Mouse (Mus musculus): Measurements from ENCODE around the gene Ccdc84. TPM values are rescaled to one million over a fixed set of nuclear protein-coding genes. Genes with fewer than 3 reads are reported as not detected.
A peak's percentile ranks its signal among the peaks of the same experiment; 100 is the strongest.
"Not testable (repeated sequence)": the region's sequence is repeated elsewhere in the genome, so short reads cannot be mapped to it uniquely, and the experiment has no call there.

The Ccdc84 gene
- polyA plus RNA-seq, 1 experiment from 2014 or later, result 26.0 TPM

- H3K4me2 ChIP-seq, result no peak overlapping the region
- H3K4me3 ChIP-seq, result no peak overlapping the region
- no peaks in the 10 kb centered on the region for H3K27me3 ChIP-seq
- no peak overlapping the region for H3K9ac ChIP-seq
- no peak for ATAC-seq (ENCODE audit: insufficient number of reproducible peaks, low FRiP score, low TSS enrichment, low read depth)
- no peak overlapping the region for H3K27ac ChIP-seq
- no peaks in the 10 kb centered on the region for H3K36me3 ChIP-seq
- no peaks in the 10 kb centered on the region for H3K9me3 ChIP-seq
- peaks cover 13% of the 10 kb centered on the region for H3K4me1 ChIP-seq
- 71% methylated on average over 5 of the region's 5 CpGs for WGBS
Observed at GRCm38 (mm10) chr9:44420280-44420898, 2.0 kb upstream of the Ccdc84 start.

- 96% methylated on average over 9 of the region's 9 CpGs for WGBS
- H3K36me3 ChIP-seq; ATAC-seq (ENCODE audit: insufficient number of reproducible peaks, low FRiP score, low TSS enrichment, low read depth); H3K4me3 ChIP-seq; H3K9ac ChIP-seq; H3K27ac ChIP-seq; H3K27me3 ChIP-seq; H3K9me3 ChIP-seq; H3K4me2 ChIP-seq: not testable (repeated sequence)
- peaks cover 13% of the 10 kb centered on the region for H3K4me1 ChIP-seq
Observed at GRCm38 (mm10) chr9:44419730-44420129, 1.4 kb upstream of the Ccdc84 start.

- Histone ChIP-seq H3K27me3 (no peaks in the 10 kb centered on the region), H3K36me3 (peaks cover 20% of the 10 kb centered on the region), H3K4me1 (peaks cover 13% of the 10 kb centered on the region), H3K27ac (peak overlapping the region; percentile 70), H3K4me3 (peak overlapping the region; percentile 84), H3K9ac (peak overlapping the region; percentile 80), H3K9me3 (no peaks in the 10 kb centered on the region), H3K4me2 (peak overlapping the region; percentile 88)
- peak; percentile 84 for ATAC-seq (ENCODE audit: insufficient number of reproducible peaks, low FRiP score, low TSS enrichment, low read depth)
- WGBS, result under 1% methylated on average over 38 of the region's 38 CpGs
Observed at GRCm38 (mm10) chr9:44417892-44418363, 441 bp downstream of the Ccdc84 start.

GRCm38 (mm10) chr9:44417156-44417891, 1.0 kb downstream of the Ccdc84 start:
- H3K36me3 ChIP-seq, result peaks cover 26% of the 10 kb centered on the region
- no peaks in the 10 kb centered on the region for H3K27me3 ChIP-seq
- WGBS, result 7% methylated on average over 26 of the region's 26 CpGs
- peak overlapping the region; percentile 70 for H3K27ac ChIP-seq
- H3K4me3 ChIP-seq, result peak overlapping the region; percentile 84
- H3K4me1 ChIP-seq, result peaks cover 13% of the 10 kb centered on the region
- ATAC-seq (ENCODE audit: insufficient number of reproducible peaks, low FRiP score, low TSS enrichment, low read depth), result peak; percentile 41; the same call in 1 of the 2 replicates
- H3K4me2 ChIP-seq, result peak overlapping the region; percentile 88
- no peaks in the 10 kb centered on the region for H3K9me3 ChIP-seq
- peak overlapping the region; percentile 80 for H3K9ac ChIP-seq

- no peak for ATAC-seq (ENCODE audit: insufficient number of reproducible peaks, low FRiP score, low TSS enrichment, low read depth)
- H3K27me3 ChIP-seq, result no peaks in the 10 kb centered on the region
- no peak overlapping the region for H3K27ac ChIP-seq
- H3K4me3 ChIP-seq, result no peak overlapping the region
- H3K9ac ChIP-seq, result no peak overlapping the region
- peaks cover 63% of the 10 kb centered on the region for H3K36me3 ChIP-seq
- H3K4me2 ChIP-seq, result no peak overlapping the region
- H3K4me1 ChIP-seq, result peaks cover 13% of the 10 kb centered on the region
- 64% methylated on average over 2 of the region's 2 CpGs for WGBS
- H3K9me3 ChIP-seq, result no peaks in the 10 kb centered on the region
Observed at GRCm38 (mm10) chr9:44412781-44413180, 5.6 kb downstream of the Ccdc84 start.

GRCm38 (mm10) chr9:44412306-44412705, 6.1 kb downstream of the Ccdc84 start:
- Histone ChIP-seq H3K4me3 (no peak overlapping the region), H3K36me3 (peaks cover 63% of the 10 kb centered on the region), H3K27me3 (no peaks in the 10 kb centered on the region), H3K9me3 (no peaks in the 10 kb centered on the region), H3K9ac (no peak overlapping the region), H3K4me1 (peaks cover 10% of the 10 kb centered on the region), H3K4me2 (no peak overlapping the region), H3K27ac (no peak overlapping the region)
- no peak for ATAC-seq (ENCODE audit: insufficient number of reproducible peaks, low FRiP score, low TSS enrichment, low read depth)
- 81% methylated on average over 4 of the region's 4 CpGs for WGBS

GRCm38 (mm10) chr9:44411601-44412130, 6.7 kb downstream of the Ccdc84 start:
- Histone ChIP-seq H3K4me1 (peaks cover 5% of the 10 kb centered on the region; the same call in 1 of the 2 replicates), H3K9ac (no peak overlapping the region), H3K36me3 (peaks cover 63% of the 10 kb centered on the region), H3K9me3 (no peaks in the 10 kb centered on the region), H3K4me2 (no peak overlapping the region), H3K27ac (no peak overlapping the region), H3K4me3 (no peak overlapping the region), H3K27me3 (no peaks in the 10 kb centered on the region)
- no peak for ATAC-seq (ENCODE audit: insufficient number of reproducible peaks, low FRiP score, low TSS enrichment, low read depth)
- 88% methylated on average over 1 of the region's 1 CpGs for WGBS

GRCm38 (mm10) chr9:44410647-44411336, 7.6 kb downstream of the Ccdc84 start:
- Histone ChIP-seq H3K4me1 (peaks cover 10% of the 10 kb centered on the region; the same call in 1 of the 2 replicates), H3K27ac (no peak overlapping the region), H3K36me3 (peaks cover 63% of the 10 kb centered on the region), H3K9ac (no peak overlapping the region), H3K9me3 (no peaks in the 10 kb centered on the region), H3K27me3 (no peaks in the 10 kb centered on the region), H3K4me2 (no peak overlapping the region), H3K4me3 (no peak overlapping the region)
- 85% methylated on average over 2 of the region's 2 CpGs for WGBS
- ATAC-seq (ENCODE audit: insufficient number of reproducible peaks, low FRiP score, low TSS enrichment, low read depth), result no peak

- not testable (repeated sequence) for H3K27me3 ChIP-seq; H3K9ac ChIP-seq; H3K27ac ChIP-seq; H3K9me3 ChIP-seq; ATAC-seq (ENCODE audit: insufficient number of reproducible peaks, low FRiP score, low TSS enrichment, low read depth)
- WGBS, result 77% methylated on average over 9 of the region's 9 CpGs
- Histone ChIP-seq H3K4me2 (peak overlapping the region; percentile 62), H3K36me3 (peaks cover 70% of the 10 kb centered on the region), H3K4me3 (peak overlapping the region; percentile 87), H3K4me1 (peaks cover 10% of the 10 kb centered on the region; the same call in 1 of the 2 replicates)
Observed at GRCm38 (mm10) chr9:44408693-44409092, 9.7 kb downstream of the Ccdc84 start.

GRCm38 (mm10) chr9:44407752-44408097, 10.6 kb downstream of the Ccdc84 start:
- Histone ChIP-seq H3K27ac (peak overlapping the region; percentile 97), H3K4me3 (peak overlapping the region; percentile 87), H3K9me3 (no peaks in the 10 kb centered on the region), H3K4me2 (peak overlapping the region; percentile 62), H3K27me3 (no peaks in the 10 kb centered on the region), H3K4me1 (peaks cover 10% of the 10 kb centered on the region; the same call in 1 of the 2 replicates), H3K36me3 (peaks cover 70% of the 10 kb centered on the region), H3K9ac (peak overlapping the region; percentile 87)
- ATAC-seq (ENCODE audit: insufficient number of reproducible peaks, low FRiP score, low TSS enrichment, low read depth), result peak; percentile 18
- under 1% methylated on average over 24 of the region's 24 CpGs for WGBS

- Histone ChIP-seq H3K4me2 (peak within 1 kb of the TSS; percentile 62), H3K4me1 (peaks cover 10% of the 10 kb centered on the region; the same call in 1 of the 2 replicates), H3K9ac (peak within 1 kb of the TSS; percentile 87), H3K36me3 (peaks cover 70% of the 10 kb centered on the region), H3K27ac (peak within 1 kb of the TSS; percentile 97), H3K9me3 (no peaks in the 10 kb centered on the region), H3K4me3 (peak within 1 kb of the TSS; percentile 87), H3K27me3 (no peaks in the 10 kb centered on the region)
- under 1% methylated on average over 51 of the region's 51 CpGs for WGBS
- peak; percentile 97 for ATAC-seq (ENCODE audit: insufficient number of reproducible peaks, low FRiP score, low TSS enrichment, low read depth)
Observed at GRCm38 (mm10) chr9:44406906-44407751, 11.2 kb downstream of the Ccdc84 start, which contains the start of the genes Rps25 and Trappc4. TSS of gene Rps25 (plus strand) at chr9:44407139. TSS of gene Trappc4 (minus strand) at chr9:44407600.
